Mouse (Mus musculus) embryonic facial prominence, embryonic 13.5 days (tissue): Measurements from ENCODE around the gene Gapt. TPM values are rescaled to one million over a fixed set of nuclear protein-coding genes. Genes with fewer than 3 reads are reported as not detected.

Experiments used
- ATAC-seq: fragments of 200-750 bp; cut with Nextera tagmentation; 2 replicates; pipeline ENCODE4 v1.8.0; 2017; ENCODE audit warnings: low read depth; ENCODE audit not compliant: insufficient number of reproducible peaks, insufficient read depth, low FRiP score, low TSS enrichment
- H3K27ac ChIP-seq: fragments of 300-500 bp; sonication (generic); 2 replicates; pipeline ENCODE4 v1.5.1; 2015; ENCODE audit warnings: moderate library complexity, mild to moderate bottlenecking, inconsistent platforms
- H3K27me3 ChIP-seq: fragments of 300-500 bp; sonication (generic); 2 replicates; pipeline ENCODE4 v1.6.1; 2015; ENCODE audit warnings: mild to moderate bottlenecking, inconsistent platforms
- H3K36me3 ChIP-seq: fragments of 300-500 bp; sonication (generic); 2 replicates; pipeline ENCODE4 v1.6.1; 2015; ENCODE audit warnings: mild to moderate bottlenecking, inconsistent platforms
- H3K4me1 ChIP-seq: fragments of 300-500 bp; sonication (generic); 2 replicates; pipeline ENCODE4 v1.6.1; 2015; ENCODE audit warnings: inconsistent platforms
- H3K4me2 ChIP-seq: fragments of 300-500 bp; sonication (generic); 2 replicates; pipeline ENCODE4 v1.6.1; 2015; ENCODE audit warnings: moderate library complexity, mild to moderate bottlenecking, inconsistent platforms
- H3K4me3 ChIP-seq: fragments of 300-500 bp; sonication (generic); 2 replicates; pipeline ENCODE4 v1.5.1; 2015; ENCODE audit warnings: mild to moderate bottlenecking, inconsistent platforms
- H3K9ac ChIP-seq: fragments of 300-500 bp; sonication (generic); 2 replicates; pipeline ENCODE4 v1.6.1; 2015; ENCODE audit warnings: mild to moderate bottlenecking, inconsistent platforms
- H3K9me3 ChIP-seq: fragments of 300-500 bp; sonication (generic); 2 replicates; pipeline ENCODE4 v1.6.1; 2016; ENCODE audit warnings: inconsistent platforms
- WGBS: fragments of 180-500 bp; shearing (Covaris S2); methylation state at CpG from one replicate; pipeline ENCODE4 v1.1.7; 2015; ENCODE audit warnings: mixed read lengths; 5-methylcytosine and 5-hydroxymethylcytosine counted together
- polyA plus RNA-seq: library from polyadenylated mRNA; unstranded; fragments of >200 nt; fragmentation: Nextera tagmentation; extraction: Ambion mirVana; gene quantifications from 2 replicates; pipeline ENCODE4 v1.2.1, GENCODE M21; 2015

The Gapt gene
- polyA plus RNA-seq, 1 experiment from 2014 or later, result 0.17 TPM

DNA sequence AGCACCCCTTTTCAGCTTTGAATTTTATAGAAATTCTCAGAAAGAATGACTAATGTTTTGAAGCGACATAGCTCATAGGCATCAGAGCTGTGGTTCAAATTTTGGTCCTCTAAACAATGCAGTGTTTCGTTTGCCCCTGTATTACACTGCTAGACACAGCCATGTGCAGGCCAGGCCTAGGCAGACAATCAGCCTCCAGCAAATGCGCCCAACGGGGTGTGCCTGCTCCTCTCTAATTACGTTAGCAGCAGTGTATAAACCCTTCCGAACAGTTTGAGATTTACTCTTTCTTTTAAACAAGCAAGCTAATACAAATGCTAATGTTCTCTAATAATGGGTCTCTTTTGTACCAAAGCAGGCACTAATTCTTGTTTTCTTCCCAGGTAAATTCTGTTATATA is 14.4 kb downstream of the Gapt start:
- WGBS, result 50% methylated on average over 6 of the region's 6 CpGs
- ATAC-seq, result no peak
- no peak overlapping the region for H3K4me3 ChIP-seq
- no peak overlapping the region for H3K9ac ChIP-seq
- no peaks in the 10 kb centered on the region for H3K36me3 ChIP-seq
- no peak overlapping the region for H3K27ac ChIP-seq
- H3K9me3 ChIP-seq, result no peaks in the 10 kb centered on the region
- H3K4me2 ChIP-seq, result no peak overlapping the region
- H3K4me1 ChIP-seq, result no peaks in the 10 kb centered on the region; the same call in 1 of the 2 replicates
- no peaks in the 10 kb centered on the region for H3K27me3 ChIP-seq

DNA sequence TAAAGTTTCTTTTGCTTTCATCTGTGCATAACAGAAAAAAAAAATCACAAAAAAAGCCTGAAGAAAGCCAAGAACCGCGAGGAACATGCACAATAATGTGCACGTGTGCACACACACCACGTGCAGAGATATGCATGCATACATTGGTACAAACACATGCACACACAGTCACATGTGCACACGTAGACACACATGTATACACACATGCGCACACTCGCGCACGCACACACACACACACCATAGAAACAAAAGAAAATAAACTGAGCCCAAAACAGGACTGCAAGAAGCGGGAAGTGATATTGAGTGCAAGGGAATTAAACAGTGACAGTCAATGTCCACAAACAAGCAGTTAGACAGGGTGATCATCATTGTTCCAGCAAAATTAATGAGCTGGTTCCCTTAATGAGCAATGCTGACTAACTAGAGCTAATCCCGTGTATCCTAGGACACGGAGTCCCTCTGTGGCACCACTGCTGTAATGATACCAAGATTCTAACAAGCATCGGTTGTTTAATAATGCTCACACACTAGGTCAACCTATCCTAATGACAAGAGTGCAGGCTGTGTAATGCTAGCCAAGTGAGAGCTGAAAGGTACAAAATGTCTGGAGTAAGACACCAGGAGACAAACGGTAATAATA is 23.9 kb downstream of the Gapt start:
- Histone ChIP-seq H3K27ac (no peak overlapping the region), H3K36me3 (no peaks in the 10 kb centered on the region), H3K9me3 (no peaks in the 10 kb centered on the region), H3K4me2 (no peak overlapping the region), H3K4me3 (no peak overlapping the region), H3K4me1 (no peaks in the 10 kb centered on the region), H3K27me3 (no peaks in the 10 kb centered on the region), H3K9ac (no peak overlapping the region)
- 89% methylated on average over 14 of the region's 14 CpGs for WGBS
- no peak for ATAC-seq

DNA sequence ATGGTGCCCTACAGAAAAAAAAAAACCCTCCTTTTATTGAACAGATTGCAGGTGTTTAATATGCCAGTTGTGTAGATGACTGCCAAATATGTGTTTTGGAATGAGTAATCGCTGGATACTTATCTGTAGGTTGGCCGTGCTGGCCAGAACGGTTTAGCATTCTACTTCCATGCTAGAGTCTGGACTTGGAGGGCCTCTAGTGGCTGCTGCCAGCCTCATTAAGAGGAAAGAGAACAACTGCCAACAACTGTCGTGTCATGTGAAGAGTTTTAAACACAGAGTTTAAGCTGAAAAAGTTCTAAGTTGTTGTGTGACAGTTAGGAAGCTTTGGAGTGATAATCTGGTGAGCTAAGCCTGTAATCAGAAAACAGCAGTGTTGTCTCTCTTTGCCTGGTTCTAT is 38.3 kb downstream of the Gapt start:
- Histone ChIP-seq H3K27me3 (no peaks in the 10 kb centered on the region), H3K36me3 (no peaks in the 10 kb centered on the region), H3K27ac (no peak overlapping the region), H3K9ac (no peak overlapping the region), H3K9me3 (no peaks in the 10 kb centered on the region), H3K4me1 (no peaks in the 10 kb centered on the region), H3K4me2 (no peak overlapping the region), H3K4me3 (no peak overlapping the region)
- no peak for ATAC-seq
- WGBS, result 73% methylated on average over 4 of the region's 4 CpGs

DNA sequence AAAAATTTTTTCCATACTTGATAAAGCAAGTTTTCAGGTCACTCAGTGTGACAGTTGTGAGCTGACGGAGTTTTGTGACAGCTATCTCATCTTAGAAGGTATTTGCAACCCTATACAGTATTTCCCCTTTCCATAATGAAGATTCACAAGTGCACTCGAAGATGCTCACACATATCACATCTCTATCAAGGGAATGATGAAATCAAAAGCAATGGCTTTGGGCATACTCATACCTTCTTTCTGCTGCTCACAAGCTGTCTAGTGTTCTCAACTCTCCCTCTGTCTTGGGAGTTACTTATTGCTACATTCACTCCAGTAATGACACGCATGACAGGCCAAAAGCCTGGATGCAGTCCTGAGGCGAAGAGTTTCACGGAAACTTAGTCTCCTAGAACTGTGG is 49.8 kb downstream of the Gapt start:
- no peak for ATAC-seq
- Histone ChIP-seq H3K9me3 (no peaks in the 10 kb centered on the region), H3K4me2 (no peak overlapping the region), H3K4me1 (no peaks in the 10 kb centered on the region), H3K36me3 (no peaks in the 10 kb centered on the region), H3K9ac (no peak overlapping the region), H3K27ac (no peak overlapping the region), H3K27me3 (no peaks in the 10 kb centered on the region), H3K4me3 (no peak overlapping the region)
- 80% methylated on average over 5 of the region's 5 CpGs for WGBS

Other genes with a start within 250 kb of the Gapt start
- gene Rab3c, start 76.2 kb downstream of the Gapt start, polyA plus RNA-seq, result 2.4 and 2.6 TPM in 2 replicates
- gene Plk2, start 37.8 kb upstream of the Gapt start, polyA plus RNA-seq, result 196 and 213 TPM in 2 replicates